Mouse (Mus musculus) bone marrow macrophage, adult 2 months (primary cell): Measurements from ENCODE around the gene Mastl. TPM values are rescaled to one million over a fixed set of nuclear protein-coding genes. Genes with fewer than 3 reads are reported as not detected.

ENCODE experiments used
- H3K27ac ChIP-seq: 2 replicates; pipeline ENCODE4 v1.5.1; 2012; ENCODE audit warnings: low read depth, low read length; ENCODE audit not compliant: insufficient read depth
- H3K4me1 ChIP-seq: 2 replicates; pipeline ENCODE4 v1.6.1; 2012; ENCODE audit warnings: low read length; ENCODE audit not compliant: control insufficient read depth, insufficient read depth
- H3K4me3 ChIP-seq: 2 replicates; pipeline ENCODE4 v1.5.1; 2012; ENCODE audit warnings: mild to moderate bottlenecking, low read length, moderate library complexity; ENCODE audit not compliant: insufficient read depth
- CTCF ChIP-seq: IDR thresholded peaks from 2 replicates; pipeline ENCODE4 v1.5.1; 2012; ENCODE audit warnings: low read depth, mild to moderate bottlenecking, low read length, moderate library complexity
- POLR2A ChIP-seq: IDR thresholded peaks from 2 replicates; pipeline ENCODE4 v1.6.1; 2012; ENCODE audit warnings: mild to moderate bottlenecking, low read depth, low read length, borderline replicate concordance
- polyA plus RNA-seq: library from polyadenylated mRNA; stranded (reverse); fragments of >200 nt; gene quantifications from 2 replicates; pipeline ENCODE4 v1.2.4, GENCODE M21; 2012; ENCODE audit not compliant: missing spikeins, insufficient read depth, insufficient read length

Mastl gene
- 5.6 and 8.5 TPM in 2 replicates for polyA plus RNA-seq

DNA sequence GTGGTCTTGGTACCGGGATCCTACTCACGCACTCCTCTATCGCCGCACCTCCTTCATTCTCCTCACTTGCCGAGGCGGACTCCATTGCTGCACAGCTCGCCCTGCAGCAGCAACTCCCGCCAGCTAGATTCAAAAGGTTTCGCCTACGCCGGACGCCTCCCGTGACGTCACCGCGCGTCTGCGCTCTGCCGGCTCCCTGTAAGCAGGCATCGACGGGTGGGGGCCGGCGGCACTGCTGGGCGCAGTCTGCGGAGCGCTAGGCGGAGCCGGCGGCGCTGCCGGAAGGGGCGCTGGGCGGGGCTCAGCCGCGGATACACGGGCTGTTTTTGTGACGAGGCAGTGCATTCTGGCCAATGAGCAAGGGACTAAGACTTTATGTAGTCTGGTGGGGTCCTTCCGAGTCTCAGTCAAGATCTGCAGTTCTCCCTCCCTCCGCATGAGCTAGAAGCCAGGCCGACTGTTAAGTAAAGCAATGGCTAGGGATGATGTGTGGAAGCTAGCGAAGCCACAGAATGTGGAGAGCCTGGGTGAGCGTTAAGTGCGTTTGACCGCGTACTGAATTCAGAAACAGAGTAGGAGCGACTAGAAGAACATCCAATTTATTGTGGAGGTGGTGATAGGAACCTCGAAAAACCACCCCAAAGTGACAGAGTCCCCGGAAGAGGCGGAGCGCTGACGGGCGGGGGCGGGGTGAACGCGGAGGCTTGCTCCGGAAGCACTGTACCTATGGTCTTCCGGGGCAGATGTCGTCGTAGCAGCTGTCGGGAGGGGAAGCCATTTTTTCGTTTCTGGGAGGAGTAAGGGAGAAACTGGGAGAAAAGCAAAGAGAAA is at the start of gene Mastl, which contains the start of gene Yme1l1:
TSS of gene Mastl (minus strand) at position 248 of the 831 bp plus-strand sequence.
TSS of gene Yme1l1 (plus strand) at position 593 of the 831 bp plus-strand sequence.
- peak within 1 kb of the TSS; percentile 90 for H3K4me3 ChIP-seq
- TF ChIP-seq POLR2A: peak; percentile 53; the same call in 1 of the 2 replicates
- TF ChIP-seq CTCF: no peak
- peaks cover 11% of the 10 kb centered on the region for H3K4me1 ChIP-seq
- peak within 1 kb of the TSS; percentile 99 for H3K27ac ChIP-seq

DNA sequence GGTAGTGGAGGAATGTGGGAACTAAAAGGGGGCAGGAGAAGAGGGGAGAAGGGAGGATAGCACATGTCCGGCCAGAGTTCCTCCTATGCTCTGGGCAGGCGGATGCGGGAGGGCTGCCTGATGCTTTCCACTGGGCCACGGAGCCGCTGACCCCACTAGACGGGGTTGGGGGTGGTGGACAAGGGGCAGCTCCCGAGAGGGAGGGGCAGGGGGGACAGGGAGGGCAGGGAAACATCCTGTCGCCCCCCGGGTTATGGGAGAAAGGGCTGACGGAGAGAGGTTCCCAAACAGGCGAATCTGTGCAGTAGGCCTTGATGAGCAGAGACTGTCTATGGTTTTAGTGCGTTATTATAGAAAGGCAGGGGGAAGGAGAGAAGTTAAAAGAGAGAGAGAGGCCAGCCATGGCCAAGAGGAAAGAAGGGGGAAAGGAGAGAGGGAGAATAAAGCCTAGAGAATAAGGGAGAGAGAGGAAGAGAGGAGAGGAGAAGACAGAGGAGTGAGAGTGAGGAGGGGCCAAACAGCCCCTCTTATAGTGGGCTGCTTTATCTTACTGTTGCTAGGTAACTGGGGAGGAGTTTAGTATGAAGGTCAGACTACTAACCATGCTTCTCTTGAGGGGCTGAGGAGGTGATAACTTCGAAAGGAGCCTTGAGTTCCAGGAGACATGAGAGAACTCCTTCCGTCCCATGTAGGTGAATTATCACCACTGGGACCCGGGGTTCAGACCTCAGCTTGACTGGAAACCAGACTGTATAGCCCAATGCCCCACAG is 47.3 kb upstream of the Mastl start:
- no peak overlapping the region for H3K4me3 ChIP-seq
- H3K27ac ChIP-seq: no peak overlapping the region
- H3K4me1 ChIP-seq: no peaks in the 10 kb centered on the region
- no peak for TF ChIP-seq POLR2A
- no peak for TF ChIP-seq CTCF

DNA sequence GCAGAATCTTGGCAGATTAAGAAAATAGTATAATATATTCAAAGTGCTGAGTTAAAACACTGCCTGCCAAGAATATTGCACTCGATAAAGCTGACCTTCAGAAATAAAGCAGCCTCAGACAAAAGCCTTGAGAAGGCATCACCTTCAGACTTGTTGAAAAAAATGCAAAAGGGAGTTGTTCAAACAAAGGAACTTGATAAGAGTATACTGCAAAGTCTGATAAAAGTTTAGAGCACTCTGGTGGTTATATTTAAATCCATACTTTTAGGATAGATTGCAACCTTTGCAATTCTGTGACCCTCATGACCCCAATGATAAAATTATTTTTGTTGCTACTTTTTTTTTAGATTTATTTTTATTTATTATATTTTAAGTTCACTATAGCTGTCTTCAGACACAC is 45.2 kb upstream of the Mastl start:
- TF ChIP-seq POLR2A: no peak
- TF ChIP-seq CTCF: no peak
- no peak overlapping the region for H3K4me3 ChIP-seq
- no peaks in the 10 kb centered on the region for H3K4me1 ChIP-seq
- H3K27ac ChIP-seq: no peak overlapping the region

DNA sequence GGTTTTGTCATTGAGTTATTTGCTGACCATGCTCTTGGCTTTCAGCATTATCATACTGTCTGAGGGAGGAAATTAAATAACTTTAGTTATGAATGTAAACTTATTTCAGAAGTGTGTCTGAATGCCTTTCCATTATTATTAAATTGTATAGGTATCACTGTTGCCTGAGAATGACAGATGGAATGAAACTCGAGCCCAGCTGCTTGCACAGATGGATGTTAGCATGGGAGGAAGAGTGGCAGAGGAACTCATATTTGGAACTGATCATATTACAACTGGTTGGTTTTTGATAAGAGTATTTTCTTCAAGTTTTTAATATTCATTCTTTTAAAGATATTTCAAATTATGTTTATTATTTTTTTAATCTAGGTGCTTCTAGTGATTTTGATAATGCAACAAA is 38.5 kb upstream of the Mastl start:
- Histone ChIP-seq H3K4me1 (no peaks in the 10 kb centered on the region), H3K27ac (no peak overlapping the region), H3K4me3 (no peak overlapping the region)
- TF ChIP-seq POLR2A (no peak), CTCF (no peak)

DNA sequence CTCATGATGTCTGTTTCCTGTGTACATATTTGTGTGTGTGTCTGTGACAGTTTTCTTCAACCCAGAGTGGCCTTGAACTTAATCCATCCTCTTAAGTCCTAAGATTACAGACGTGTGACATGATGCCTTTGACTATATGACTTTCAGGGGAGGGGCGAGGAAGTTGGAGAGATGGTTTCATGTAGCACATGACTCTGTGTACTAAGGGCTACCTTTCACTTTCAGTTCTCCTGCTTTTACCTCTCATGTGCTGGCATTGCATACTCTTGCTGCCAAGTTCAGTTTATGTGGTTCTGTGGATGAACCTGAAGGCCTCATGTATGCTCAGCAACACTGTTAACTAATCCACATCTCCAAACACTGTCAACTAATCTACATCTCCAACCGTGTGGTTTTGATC is 16.5 kb upstream of the Mastl start:
- Histone ChIP-seq H3K27ac (no peak overlapping the region), H3K4me1 (peaks cover 5% of the 10 kb centered on the region), H3K4me3 (no peak overlapping the region)
- TF ChIP-seq CTCF (no peak), POLR2A (no peak)

DNA sequence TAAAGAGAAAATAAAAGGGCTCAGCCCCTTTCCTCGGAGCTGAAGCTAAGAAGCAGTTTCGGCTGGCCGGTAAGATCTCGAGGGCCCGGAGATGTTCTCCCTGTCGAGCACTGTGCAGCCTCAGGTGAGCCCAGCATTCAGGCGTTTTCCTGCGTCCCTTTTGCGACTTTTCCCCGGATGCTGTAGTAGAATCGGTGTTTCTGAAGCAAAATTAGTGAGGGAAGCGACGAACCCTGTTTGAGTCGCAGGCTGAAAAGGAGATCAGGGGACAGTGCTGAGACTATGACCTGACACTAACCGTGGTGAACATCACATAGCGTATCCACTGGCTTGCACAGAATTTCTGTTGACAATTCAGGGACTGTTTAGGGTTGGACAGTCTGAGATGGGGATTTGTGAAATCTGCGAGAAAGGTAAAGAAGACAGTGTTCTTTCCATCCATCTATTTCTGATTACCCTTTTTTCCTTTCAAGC is 821 bp upstream of the Mastl start:
- peaks cover 11% of the 10 kb centered on the region for H3K4me1 ChIP-seq
- peak overlapping the region; percentile 77 for H3K27ac ChIP-seq
- peak overlapping the region; percentile 87 for H3K4me3 ChIP-seq
- TF ChIP-seq POLR2A: no peak
- TF ChIP-seq CTCF: no peak

DNA sequence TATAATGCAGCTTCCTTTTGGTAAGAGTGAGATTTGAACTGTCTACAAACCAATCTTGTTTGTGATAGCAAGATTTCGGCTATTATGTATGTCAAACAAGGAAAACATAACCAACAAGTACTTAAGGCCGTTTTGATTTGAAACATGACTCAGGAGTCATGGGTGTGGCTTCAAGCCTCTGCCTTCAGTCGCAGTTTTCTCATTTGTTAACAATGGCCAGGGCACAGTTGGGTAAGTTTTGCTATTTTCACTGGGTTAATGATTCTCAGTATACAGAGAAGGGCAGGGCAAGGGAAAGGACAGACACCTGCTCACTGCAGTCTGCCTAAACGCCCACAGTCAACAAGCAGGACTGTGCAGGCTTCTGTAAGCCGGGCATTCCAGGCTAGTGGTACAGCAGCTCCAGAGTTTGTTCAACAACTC is 614 bp downstream of the Mastl start:
- peak overlapping the region; percentile 90 for H3K4me3 ChIP-seq
- TF ChIP-seq CTCF (no peak), POLR2A (no peak)
- H3K4me1 ChIP-seq: peaks cover 11% of the 10 kb centered on the region
- H3K27ac ChIP-seq: peak overlapping the region; percentile 40

DNA sequence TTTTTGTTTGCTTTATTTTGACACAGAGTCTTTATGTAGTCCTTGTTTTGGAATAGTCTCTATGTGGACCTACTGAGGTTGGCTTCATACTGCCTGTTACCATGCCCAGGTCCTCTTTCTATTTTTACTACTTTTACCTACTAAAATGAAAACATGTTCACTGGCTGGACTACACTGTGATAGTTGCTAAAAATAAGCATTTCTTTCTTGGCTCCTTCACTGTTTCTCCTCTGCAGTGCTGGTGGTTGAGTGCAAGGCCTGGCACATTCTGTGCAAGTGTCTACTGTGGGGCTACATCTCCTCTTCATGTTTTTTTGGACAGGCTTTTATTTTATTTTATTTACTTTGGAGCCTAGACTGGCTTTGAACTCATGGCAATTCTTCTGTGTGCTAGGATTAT is 36.3 kb downstream of the Mastl start:
- Histone ChIP-seq H3K4me3 (no peak overlapping the region), H3K27ac (no peak overlapping the region), H3K4me1 (no peaks in the 10 kb centered on the region)
- TF ChIP-seq CTCF (no peak), POLR2A (no peak)

DNA sequence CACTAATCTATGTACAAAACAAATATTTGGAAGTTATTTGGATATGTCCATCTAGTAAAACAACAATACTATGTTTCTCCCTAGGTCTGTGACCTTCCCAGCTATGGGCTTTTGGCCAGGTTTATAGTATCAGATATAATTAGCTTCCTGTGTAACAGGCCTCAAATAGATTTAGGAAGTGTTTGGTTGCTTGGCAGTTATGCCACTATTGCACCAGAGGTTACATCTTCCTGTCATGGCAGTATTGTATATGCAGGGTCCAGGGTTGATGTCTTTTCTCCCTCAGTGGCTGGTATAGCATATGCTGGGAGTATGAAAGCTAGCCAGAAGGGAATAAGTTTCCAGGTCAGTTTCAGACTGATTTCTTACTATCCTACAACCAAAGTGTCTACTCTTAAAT is 53.6 kb downstream of the Mastl start:
- Histone ChIP-seq H3K4me1 (peaks cover 2% of the 10 kb centered on the region), H3K4me3 (no peak overlapping the region), H3K27ac (no peak overlapping the region)
- TF ChIP-seq CTCF: no peak
- no peak for TF ChIP-seq POLR2A
